Mouse (Mus musculus) forebrain, embryonic 11.5 days (tissue): ENCODE measurements around the gene Smad6. TPM values are rescaled to one million over a fixed set of nuclear protein-coding genes. Genes with fewer than 3 reads are reported as not detected.

Experiments
- ATAC-seq: fragments of 200-750 bp; cut with Nextera tagmentation; replicated peaks from 2 replicates; pipeline ENCODE4 v1.8.0; 2017; ENCODE audit warnings: moderate TSS enrichment; ENCODE audit not compliant: low FRiP score
- DNase-seq: peaks from one replicate; pipeline ENCODE4 v3.0.0-alpha.2; 2017; ENCODE audit warnings: low spot score
- H3K27ac ChIP-seq: fragments of 300-500 bp; sonication (generic); 2 replicates; pipeline ENCODE4 v1.5.1; 2014; ENCODE audit warnings: low read depth, low read length
- H3K27me3 ChIP-seq: fragments of 300-500 bp; sonication (generic); 2 replicates; pipeline ENCODE4 v1.6.1; 2014; ENCODE audit warnings: mild to moderate bottlenecking, low read length, mixed read lengths; ENCODE audit not compliant: control insufficient read depth, insufficient read depth
- H3K36me3 ChIP-seq: fragments of 300-500 bp; sonication (generic); 2 replicates; pipeline ENCODE4 v1.6.1; 2014; ENCODE audit warnings: mild to moderate bottlenecking, low read length, moderate library complexity, mixed read lengths; ENCODE audit not compliant: control insufficient read depth, insufficient read depth
- H3K4me1 ChIP-seq: fragments of 300-500 bp; sonication (generic); replicated peaks from 2 replicates; pipeline ENCODE4 v1.6.1; 2014; ENCODE audit warnings: low read length, mixed read lengths; ENCODE audit not compliant: control insufficient read depth, insufficient read depth
- H3K4me2 ChIP-seq: fragments of 300-500 bp; sonication (generic); 2 replicates; pipeline ENCODE4 v1.6.1; 2014; ENCODE audit warnings: low read depth, mild to moderate bottlenecking, low read length, moderate library complexity, mixed read lengths; ENCODE audit not compliant: severe bottlenecking
- H3K4me3 ChIP-seq: fragments of 300-500 bp; sonication (generic); 2 replicates; pipeline ENCODE4 v1.5.1; 2014; ENCODE audit warnings: low read depth, low read length
- H3K9ac ChIP-seq: fragments of 300-500 bp; sonication (generic); 2 replicates; pipeline ENCODE4 v1.6.1; 2014; ENCODE audit warnings: low read length
- H3K9me3 ChIP-seq: fragments of 300-500 bp; sonication (generic); 2 replicates; pipeline ENCODE4 v1.6.1; 2016; ENCODE audit warnings: low read length, mixed read lengths; ENCODE audit not compliant: control insufficient read depth
- WGBS: fragments of 180-500 bp; shearing (Covaris S2); extraction: QIAGEN DNeasy Blood & Tissue Kit; methylation state at CpG from one replicate; pipeline ENCODE4 v1.1.7; 2014; 5-methylcytosine and 5-hydroxymethylcytosine counted together
- polyA plus RNA-seq: library from polyadenylated mRNA; unstranded; fragments of >200 nt; fragmentation: Nextera tagmentation; extraction: Ambion mirVana; gene quantifications from 2 replicates; pipeline ENCODE4 v1.2.1, GENCODE M21; 2014

Smad6 gene
- polyA plus RNA-seq, 1 experiment from 2014 or later: 6.5 TPM

DNA sequence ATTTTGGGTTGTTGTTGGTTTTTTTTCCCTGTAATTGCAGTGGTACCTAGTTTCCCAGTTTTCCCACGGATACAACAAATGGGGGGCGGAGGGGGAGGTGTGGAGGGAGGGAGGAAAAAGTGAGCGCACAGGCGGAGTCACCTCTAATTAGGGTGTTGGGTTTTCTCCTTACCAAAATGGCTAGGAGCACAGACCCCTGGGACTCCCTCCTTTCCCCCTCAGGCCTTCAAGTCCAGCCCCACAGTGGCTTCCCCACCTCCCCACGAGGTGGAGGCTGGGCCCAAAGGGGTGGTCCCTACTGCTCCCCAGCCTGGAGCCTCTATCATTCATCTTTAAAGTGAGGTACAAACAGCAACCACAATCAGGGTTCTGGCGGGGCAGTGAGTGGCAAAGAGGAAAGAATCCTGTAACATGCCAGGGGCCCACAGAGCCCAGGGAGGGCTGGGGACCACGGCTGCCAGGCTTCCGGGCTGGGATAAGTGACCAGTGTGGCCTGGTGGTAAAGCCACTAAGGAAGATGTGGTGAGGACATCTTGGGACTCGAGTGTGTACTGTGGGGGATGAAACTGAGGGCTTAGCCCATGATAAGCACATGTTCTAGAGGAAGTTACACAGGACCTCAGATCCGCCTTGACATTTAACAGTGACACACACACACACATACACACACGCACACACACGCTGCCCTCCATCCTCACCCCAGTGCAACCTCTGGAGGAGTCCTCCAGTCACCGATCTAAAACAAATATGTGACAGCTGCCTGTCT is 47.4 kb downstream of the Smad6 start:
- no peaks in the 10 kb centered on the region for H3K27me3 ChIP-seq
- peaks cover 35% of the 10 kb centered on the region for H3K4me1 ChIP-seq
- H3K9me3 ChIP-seq: no peaks in the 10 kb centered on the region
- peak overlapping the region; percentile 14 for H3K9ac ChIP-seq
- 43% methylated on average over 13 of the region's 13 CpGs for WGBS
- DNase-seq (no peak), ATAC-seq (peak; percentile 42; the same call in 1 of the 2 replicates)
- peak overlapping the region; percentile 14 for H3K27ac ChIP-seq
- H3K4me3 ChIP-seq: no peak overlapping the region
- no peaks in the 10 kb centered on the region for H3K36me3 ChIP-seq
- 0 out of 2 replicates have a peak overlapping the region, but pooled peaks have one; percentile 5 for H3K4me2 ChIP-seq

DNA sequence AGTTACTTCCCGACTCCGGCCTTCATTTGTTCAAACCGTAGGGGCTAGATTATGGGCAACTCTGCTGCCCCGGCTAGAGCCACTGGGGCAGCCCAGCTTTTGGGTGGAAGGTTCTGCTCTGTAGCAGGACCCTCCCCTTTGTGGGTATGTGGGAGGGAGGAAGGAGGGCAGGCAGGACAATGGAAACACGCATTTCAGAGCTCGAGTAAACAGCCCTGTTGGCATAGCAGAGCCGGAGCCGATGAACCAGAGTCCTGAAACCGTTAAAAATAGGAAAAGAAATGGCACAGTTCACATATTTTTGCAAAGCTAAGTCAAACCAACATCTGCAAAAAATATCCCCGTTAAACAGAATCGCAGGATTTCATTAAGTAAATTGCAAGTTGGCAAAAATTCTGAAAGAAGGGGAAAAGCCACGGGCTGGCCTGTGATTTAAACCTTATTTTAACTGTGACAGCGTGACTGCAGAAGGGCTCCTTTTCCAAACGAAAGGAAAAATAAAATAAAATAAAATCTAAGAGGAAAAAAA is 48.1 kb downstream of the Smad6 start:
- 32% methylated on average over 14 of the region's 14 CpGs for WGBS
- H3K9ac ChIP-seq: peak overlapping the region; percentile 14; the same call in 1 of the 2 replicates
- no peaks in the 10 kb centered on the region for H3K9me3 ChIP-seq
- no peaks in the 10 kb centered on the region for H3K27me3 ChIP-seq
- DNase-seq (no peak), ATAC-seq (no peak)
- H3K4me1 ChIP-seq: peaks cover 35% of the 10 kb centered on the region
- no peaks in the 10 kb centered on the region for H3K36me3 ChIP-seq
- peak overlapping the region; percentile 34; the same call in 1 of the 2 replicates for H3K27ac ChIP-seq
- 0 out of 2 replicates have a peak overlapping the region, but pooled peaks have one; percentile 5 for H3K4me2 ChIP-seq
- H3K4me3 ChIP-seq: no peak overlapping the region

DNA sequence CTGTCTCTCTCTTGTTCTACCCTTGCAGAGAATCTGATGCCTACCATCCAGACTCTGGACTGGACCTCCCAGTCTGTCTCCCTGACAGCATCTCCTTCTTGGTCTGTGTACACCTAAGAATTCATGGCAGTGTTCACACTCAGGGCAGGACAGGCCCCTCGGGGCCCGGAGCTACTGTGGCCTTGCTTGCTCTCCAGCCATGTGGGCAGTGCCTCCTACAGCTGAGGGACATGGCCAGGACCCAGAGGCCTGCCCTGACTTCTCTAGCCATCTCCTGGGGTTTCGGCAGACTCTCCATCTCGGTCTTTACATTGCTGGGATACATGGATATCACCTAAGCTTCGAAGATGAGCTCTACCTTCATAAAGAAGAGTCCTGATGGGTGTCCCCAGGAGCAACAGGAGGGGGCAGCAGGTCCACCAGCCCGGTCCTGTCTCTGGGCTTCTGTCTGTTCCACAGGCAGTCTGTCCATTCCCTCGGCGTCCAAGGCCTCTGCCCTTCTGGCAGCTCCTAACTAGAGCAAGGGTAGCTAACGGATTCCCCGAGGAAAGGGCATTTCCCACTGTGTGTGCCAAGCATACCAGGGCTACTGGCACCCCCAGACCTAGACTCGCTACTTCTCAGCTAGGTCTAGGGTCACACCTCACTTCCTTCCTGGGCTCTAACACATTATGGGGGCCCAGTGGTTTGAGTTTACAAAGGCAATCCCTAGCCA is 49.1 kb downstream of the Smad6 start:
- ATAC-seq: no peak
- no peak for DNase-seq
- Histone ChIP-seq H3K27me3 (no peaks in the 10 kb centered on the region), H3K4me3 (no peak overlapping the region), H3K4me2 (no peak overlapping the region), H3K36me3 (no peaks in the 10 kb centered on the region), H3K9ac (no peak overlapping the region), H3K9me3 (no peaks in the 10 kb centered on the region), H3K27ac (no peak overlapping the region), H3K4me1 (peaks cover 35% of the 10 kb centered on the region)
- WGBS: 89% methylated on average over 11 of the region's 11 CpGs

DNA sequence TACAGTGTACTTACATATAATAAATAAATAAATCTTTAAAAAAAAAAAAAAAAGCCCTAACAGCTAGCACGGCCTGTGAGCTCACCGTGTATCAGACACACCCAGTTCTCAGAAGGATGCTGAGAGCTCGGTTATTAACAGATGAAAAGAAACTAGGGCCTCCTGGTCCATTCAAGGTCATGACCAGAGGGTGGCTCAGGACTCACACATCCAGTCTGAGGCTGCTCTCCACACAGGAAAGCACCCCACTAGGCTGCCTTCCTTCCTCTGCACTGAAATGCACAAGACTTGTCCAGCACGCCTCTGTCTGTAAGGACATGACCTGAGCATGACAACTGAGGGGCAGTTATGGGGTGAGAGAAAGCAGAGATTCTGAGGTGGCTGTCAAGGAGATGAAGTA is 50.3 kb downstream of the Smad6 start:
- H3K36me3 ChIP-seq: no peaks in the 10 kb centered on the region
- no peak overlapping the region for H3K4me3 ChIP-seq
- H3K27me3 ChIP-seq: no peaks in the 10 kb centered on the region
- ATAC-seq (no peak), DNase-seq (no peak)
- H3K9me3 ChIP-seq: no peaks in the 10 kb centered on the region
- no peak overlapping the region for H3K27ac ChIP-seq
- no peak overlapping the region for H3K9ac ChIP-seq
- no peak overlapping the region for H3K4me2 ChIP-seq
- peaks cover 35% of the 10 kb centered on the region for H3K4me1 ChIP-seq
- 74% methylated on average over 4 of the region's 4 CpGs for WGBS

DNA sequence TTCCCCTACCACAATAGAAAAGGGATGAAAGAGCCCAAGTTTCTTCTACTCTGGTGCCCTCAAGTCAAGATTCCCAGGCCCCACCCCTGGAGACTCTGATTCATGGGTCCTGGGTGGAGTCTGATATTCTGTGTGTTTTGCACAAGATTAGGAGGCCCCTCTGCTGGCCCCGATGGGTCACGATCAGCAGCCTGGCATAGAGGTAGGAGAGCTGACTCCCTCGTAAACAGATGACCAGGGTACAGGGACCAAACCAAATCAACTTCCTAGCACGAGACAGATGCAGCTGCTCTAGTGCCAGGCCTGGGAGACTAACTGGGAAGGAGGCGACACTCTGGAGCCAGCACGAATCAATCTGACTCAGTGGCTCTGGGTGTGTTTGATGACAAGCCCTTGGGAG is 51.0 kb downstream of the Smad6 start:
- Histone ChIP-seq H3K4me3 (no peak overlapping the region), H3K9ac (no peak overlapping the region), H3K27ac (no peak overlapping the region), H3K9me3 (no peaks in the 10 kb centered on the region), H3K4me1 (peaks cover 28% of the 10 kb centered on the region), H3K36me3 (no peaks in the 10 kb centered on the region), H3K27me3 (no peaks in the 10 kb centered on the region), H3K4me2 (no peak overlapping the region)
- ATAC-seq: no peak
- DNase-seq: no peak
- 87% methylated on average over 6 of the region's 6 CpGs for WGBS

DNA sequence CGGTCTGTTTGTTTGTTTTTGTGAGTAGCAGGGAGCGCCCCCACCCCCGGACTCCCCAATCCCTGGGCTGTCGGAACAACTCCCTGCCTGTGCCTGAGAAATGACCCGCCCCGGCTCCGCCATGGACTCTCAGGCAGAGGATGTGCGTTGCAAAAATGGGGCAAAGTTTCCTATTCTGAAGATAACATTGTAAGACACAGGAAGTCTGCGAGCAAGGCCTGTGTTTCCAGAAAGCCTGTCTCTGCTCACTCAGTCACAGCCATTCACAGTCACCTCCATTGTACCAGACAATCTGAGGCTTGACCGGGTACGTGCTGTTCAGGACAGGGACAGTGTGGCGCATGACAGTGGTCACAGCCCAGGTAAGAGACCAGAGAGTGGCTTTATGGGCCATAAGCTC is 51.5 kb downstream of the Smad6 start:
- Histone ChIP-seq H3K4me2 (no peak overlapping the region), H3K9ac (no peak overlapping the region), H3K9me3 (no peaks in the 10 kb centered on the region), H3K27ac (no peak overlapping the region), H3K27me3 (no peaks in the 10 kb centered on the region), H3K4me1 (peaks cover 26% of the 10 kb centered on the region), H3K4me3 (no peak overlapping the region), H3K36me3 (no peaks in the 10 kb centered on the region)
- 87% methylated on average over 12 of the region's 12 CpGs for WGBS
- ATAC-seq (no peak), DNase-seq (no peak)

DNA sequence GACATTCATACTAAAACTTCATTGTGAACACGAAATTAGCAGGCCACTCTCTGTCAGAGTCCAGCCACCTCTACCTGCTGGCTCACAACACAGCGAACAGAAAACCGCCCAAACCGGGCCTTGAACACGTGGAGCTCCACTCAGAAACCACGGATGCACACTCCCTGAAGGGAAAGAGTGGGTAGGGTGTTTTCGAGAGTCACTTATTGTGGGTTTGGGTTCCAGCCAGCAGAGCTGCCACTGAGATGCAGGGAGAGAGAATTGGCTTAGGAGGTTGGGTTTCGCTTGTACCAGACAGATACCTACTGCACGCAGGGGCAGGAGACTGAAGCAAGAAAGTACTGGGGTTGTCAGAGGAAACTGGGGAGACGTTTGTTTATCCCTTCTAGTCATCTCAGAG is 52.4 kb downstream of the Smad6 start:
- Histone ChIP-seq H3K4me3 (no peak overlapping the region), H3K27me3 (no peaks in the 10 kb centered on the region), H3K4me2 (no peak overlapping the region), H3K4me1 (peaks cover 23% of the 10 kb centered on the region), H3K9ac (no peak overlapping the region), H3K27ac (no peak overlapping the region), H3K36me3 (no peaks in the 10 kb centered on the region), H3K9me3 (no peaks in the 10 kb centered on the region)
- DNase-seq (no peak), ATAC-seq (no peak)
- whole genome bisulfite sequencing: 88% methylated on average over 10 of the region's 10 CpGs

DNA sequence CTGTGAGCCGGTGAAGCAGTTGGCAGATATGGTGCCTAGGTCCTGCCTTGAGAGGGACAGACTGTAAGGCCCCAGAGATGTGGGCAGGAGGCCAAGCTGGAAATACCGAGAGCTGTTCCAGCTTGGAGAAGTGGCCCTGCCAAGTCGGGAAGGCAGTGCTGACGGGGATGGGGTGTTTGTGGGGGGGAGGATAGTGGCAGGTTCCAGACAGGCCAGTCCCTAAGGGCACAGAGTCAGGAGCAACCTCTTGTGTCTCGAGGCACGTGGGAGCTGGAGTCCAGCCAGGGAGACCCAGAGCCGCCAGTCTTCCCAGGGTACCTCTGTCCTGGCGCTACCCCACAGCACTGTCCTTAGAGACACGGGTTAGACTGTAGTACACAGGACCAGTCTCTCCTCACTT is 53.3 kb downstream of the Smad6 start:
- Histone ChIP-seq H3K4me3 (no peak overlapping the region), H3K27ac (no peak overlapping the region), H3K9ac (no peak overlapping the region), H3K4me1 (peaks cover 18% of the 10 kb centered on the region), H3K27me3 (no peaks in the 10 kb centered on the region), H3K36me3 (no peaks in the 10 kb centered on the region), H3K4me2 (no peak overlapping the region), H3K9me3 (no peaks in the 10 kb centered on the region)
- ATAC-seq (no peak), DNase-seq (no peak)
- WGBS: 87% methylated on average over 9 of the region's 9 CpGs
